Mouse (Mus musculus) cerebellum, postnatal 4 days (tissue): ENCODE data around the gene Tsc22d1.

Experiments
- DNase-seq, 2 experiments: peaks; one replicate each; pipeline ENCODE4 v3.0.0; 2022; ENCODE audit warnings: low spot score in 2 of 2, mixed read lengths in 1 of 2

Gene Tsc22d1

DNA sequence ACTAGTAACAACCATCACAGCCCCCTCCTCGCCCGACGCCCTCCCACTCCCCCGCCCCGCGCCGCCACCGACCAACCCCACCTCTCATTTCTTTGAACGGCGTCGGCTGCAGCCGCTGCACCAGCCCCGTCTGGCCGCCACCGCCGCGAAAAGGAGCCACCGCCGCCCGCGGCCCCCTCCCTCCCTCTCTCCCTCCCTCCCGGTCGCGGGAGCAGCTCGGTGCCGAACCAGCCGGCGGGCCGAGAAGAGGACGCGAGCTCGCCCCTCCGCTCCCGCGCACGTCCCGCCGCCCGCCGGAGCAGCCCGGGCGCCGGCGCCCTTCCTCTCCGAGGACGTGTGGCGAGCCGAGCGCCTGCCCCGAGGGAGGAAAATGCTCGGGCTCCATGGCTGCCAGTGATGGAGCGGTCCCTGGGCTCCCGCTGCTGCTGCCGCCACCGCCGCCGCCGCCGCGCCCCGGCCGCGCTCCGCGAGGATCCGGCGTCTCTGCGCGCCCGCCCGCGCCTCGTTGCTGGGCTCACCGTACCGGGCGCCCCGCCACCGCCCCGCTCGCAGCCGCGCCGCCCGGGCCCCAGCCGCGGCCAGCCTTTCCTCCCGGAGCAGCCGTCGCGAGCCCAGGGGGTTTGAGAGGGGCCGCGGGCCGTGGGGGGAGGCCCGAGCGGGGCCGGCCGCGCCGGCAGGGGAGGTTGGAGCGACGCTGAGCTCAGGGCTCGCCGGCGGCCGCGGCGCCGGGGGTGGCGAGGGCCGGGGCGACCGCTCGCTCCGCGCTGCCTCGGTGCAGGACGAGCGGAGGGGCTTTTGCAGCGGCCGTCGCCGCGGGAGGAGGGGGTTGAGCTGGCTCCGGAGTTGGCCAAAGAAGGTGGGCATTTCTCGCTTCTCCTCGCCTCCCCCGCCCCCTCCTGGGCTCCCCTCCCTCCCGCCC, at the start of gene Tsc22d1:
Gene Tsc22d1, plus strand, starts transcription at position 100 of the 919 bp plus-strand sequence.
- DNase-seq: no peak

DNA sequence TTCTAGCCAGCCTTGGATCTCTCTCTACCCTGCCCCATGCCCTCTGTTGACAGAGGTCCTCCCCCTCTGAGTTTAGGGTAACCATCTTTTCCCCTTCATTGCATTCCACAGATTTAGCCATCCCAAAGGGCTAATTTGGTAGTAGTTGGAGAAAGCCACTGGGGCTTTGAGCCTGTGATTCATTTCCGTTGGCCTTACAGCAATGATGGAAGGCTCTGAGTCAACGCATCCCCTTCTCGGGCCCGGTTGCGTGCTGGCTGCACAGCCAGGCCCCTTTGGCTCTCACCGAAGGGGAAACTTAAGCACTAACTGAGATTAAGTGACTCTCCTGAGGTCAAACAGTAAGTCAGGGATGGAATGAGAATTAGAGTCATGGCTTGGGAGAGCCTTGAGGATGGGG, 41.1 kb upstream of the Tsc22d1 start:
- DNase-seq: no peak

DNA sequence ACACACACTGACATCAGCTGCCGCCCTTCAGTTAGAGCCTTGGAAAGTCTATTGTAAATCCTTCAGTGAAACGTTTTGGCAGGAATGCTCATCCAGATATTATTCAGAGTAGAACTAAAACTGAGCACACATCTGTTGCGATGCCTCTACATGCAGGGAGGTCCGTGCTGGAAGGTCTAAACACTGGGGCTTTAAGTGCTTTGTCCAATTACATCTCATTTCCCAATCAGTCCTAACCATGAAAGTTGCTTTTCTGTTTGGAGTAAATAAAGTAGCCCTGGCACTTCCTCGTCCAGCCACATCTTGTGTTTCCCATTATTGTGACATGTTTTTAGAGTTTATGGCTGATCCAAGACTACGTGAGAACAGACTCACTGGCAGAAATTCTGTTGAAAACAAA, 40.2 kb upstream of the Tsc22d1 start:
- DNase-seq: no peak

DNA sequence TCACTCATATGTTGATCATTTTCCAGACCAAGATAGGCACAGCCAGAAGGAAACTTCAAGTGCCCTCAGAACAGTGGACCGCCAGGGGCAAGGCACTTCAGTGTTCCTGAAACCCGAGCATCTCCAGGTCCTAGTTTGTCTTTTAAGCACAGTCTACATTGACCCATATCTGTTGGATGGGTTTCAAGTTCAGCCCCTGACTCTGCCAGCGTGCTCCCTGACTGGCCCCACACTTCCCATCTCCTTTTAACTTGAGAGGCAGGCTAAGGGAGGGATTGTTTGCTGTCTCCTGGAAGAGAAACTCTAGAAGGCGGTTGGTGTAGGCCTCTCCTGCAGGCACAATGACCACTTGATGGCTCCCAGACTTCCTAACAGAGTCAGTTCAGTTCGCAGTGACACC, 38.2 kb upstream of the Tsc22d1 start:
- DNase-seq: no peak

GRCm38 (mm10) chr14:76379411-76379810, 35.4 kb upstream of the Tsc22d1 start:
- DNase-seq: no peak

GRCm38 (mm10) chr14:76388025-76388424, 26.7 kb upstream of the Tsc22d1 start:
- DNase-seq: no peak

DNA sequence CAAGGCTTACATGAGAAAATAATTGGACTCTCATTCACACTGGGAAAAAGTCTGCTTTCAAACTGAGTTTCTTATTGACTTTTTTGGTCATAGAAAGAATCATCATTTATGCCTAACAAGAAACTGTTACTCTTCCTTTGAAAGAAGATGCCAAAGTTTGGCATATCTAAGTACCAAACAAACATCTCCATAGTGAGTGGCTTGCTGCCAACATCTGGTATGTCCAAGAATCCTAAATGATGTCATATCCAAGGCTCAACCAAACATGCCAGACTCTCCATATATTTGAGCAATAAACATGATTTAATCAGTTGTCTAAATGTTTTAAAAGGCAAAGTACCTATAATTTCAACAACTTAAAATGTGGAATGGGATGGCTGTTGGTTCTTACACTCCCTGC, 16.5 kb upstream of the Tsc22d1 start:
- DNase-seq: peak in 1 of 2 experiments; percentile 22

GRCm38 (mm10) chr14:76402574-76402973, 12.2 kb upstream of the Tsc22d1 start:
- no peak for DNase-seq

DNA sequence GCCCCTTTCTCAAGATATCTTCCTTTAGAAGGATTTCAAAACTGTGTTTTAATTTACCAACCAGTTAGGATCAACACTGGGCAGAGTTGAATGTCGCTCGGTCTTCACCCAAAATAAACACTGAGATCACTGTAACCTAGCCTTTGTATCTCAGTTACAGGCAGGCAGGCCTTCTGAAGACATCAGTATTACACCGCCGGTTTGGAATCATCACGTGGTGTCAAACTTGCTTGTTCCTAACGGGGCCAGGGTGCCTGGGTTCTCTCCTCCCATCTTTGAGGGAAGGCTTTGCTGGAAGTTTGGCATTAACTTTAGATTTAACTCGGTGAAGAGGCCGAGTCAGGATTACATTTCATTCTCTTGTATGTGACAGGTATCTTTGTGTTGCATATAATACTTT, 5.7 kb upstream of the Tsc22d1 start:
- no peak for DNase-seq

GRCm38 (mm10) chr14:76413773-76414121, 1.0 kb upstream of the Tsc22d1 start:
- DNase-seq: no peak

DNA sequence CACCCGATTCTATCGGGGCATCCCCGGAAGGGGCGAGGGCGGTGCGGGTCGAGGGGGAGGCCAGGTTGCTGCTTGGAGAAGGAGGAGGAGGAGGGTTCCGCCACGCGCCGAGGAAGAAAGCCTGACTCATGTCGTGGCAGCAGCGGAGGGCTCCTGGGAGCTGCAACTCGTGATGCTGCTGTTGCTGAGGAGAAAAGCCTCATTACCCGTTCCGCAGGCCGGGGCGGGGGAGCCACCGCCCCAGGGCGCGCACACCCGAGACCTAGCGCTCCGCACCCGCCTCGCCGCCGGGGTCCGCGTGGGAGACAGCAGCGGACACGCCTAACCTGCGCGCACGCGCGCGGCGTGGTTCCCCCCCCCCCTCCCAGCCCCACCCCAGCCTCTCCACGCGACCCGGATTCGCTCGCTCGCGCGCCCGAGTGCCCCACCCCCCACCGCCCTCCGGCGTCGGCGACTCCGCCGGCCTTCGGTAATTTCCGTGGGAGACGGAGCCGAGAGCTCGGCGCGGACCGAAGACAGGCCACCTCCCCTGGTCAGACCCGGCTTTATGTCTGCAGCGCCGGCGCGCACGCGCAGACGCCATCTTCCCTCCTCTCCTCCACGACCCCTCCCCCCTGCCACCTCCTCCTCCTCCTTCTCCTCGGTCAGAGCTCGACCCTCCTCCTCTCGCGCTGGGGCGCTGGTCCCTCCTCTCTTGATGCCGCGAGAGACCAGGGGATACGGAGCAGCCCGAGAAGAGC, 469 bp upstream of the Tsc22d1 start:
- DNase-seq: peak; percentile 97 to 99

- DNase-seq: peak in 1 of 2 experiments; percentile 60
Observed at GRCm38 (mm10) chr14:76415781-76416301, 1.1 kb downstream of the Tsc22d1 start.

DNA sequence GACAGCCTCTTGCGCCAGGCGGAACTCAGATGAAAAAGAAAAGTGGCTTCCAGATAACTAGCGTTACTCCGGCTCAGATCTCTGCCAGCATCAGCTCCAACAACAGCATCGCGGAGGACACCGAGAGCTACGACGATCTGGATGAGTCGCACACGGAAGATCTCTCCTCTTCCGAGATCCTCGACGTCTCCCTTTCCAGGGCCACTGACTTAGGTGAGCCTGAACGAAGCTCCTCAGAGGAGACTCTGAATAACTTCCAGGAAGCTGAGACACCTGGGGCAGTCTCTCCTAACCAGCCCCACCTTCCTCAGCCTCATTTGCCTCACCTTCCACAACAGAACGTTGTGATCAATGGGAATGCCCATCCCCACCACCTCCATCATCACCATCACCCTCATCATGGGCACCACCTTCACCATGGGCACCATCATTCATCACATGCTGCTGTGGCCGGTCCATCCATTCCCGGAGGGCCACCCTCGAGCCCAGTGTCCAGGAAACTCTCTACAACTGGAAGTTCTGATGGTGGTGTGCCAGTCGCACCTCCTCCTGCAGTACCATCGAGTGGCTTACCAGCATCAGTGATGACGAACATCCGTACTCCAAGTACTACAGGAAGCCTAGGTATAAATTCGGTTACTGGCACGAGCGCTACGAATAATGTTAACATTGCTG, 1.7 kb downstream of the Tsc22d1 start:
- no peak for DNase-seq

GRCm38 (mm10) chr14:76417346-76417745, 2.6 kb downstream of the Tsc22d1 start:
- DNase-seq: no peak

DNA sequence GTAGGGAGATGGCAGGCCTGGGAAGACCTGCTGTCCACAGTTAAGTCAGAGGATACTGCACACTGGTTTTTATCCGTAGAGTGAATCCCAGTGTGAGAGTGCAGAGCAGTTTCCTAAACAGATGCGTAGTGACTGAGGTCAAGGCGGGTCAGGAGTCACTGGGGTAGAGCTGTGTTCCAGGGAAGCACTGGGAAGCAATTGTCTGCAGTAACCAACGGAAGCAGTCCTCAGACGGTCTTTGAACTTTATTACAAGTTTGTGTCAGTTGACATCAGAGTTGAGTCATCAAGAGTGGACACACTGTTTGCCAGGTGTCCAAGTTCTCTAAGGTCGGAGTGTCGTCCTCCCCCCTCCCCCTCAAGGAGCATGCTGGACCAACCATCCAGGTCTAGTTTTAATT, 6.0 kb downstream of the Tsc22d1 start:
- no peak for DNase-seq

DNA sequence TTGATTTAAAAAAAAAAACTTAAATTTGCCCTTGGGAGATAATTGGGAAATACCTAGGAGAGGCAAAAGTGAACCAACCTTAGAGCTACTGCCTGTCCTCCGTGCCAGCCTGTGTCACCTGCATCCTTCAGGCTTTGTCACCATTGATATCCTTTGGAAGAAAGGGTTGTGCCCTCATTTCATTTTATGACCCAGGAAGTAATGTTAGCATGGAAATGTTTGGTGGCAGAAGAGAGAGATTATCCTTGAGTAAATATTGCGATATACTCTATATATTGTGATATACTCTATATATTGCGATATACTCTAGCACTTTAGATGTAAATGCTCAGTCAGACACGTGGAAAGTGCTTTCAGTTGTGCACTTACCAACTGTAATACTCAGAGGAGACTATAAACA, 6.4 kb downstream of the Tsc22d1 start:
- DNase-seq: no peak

DNA sequence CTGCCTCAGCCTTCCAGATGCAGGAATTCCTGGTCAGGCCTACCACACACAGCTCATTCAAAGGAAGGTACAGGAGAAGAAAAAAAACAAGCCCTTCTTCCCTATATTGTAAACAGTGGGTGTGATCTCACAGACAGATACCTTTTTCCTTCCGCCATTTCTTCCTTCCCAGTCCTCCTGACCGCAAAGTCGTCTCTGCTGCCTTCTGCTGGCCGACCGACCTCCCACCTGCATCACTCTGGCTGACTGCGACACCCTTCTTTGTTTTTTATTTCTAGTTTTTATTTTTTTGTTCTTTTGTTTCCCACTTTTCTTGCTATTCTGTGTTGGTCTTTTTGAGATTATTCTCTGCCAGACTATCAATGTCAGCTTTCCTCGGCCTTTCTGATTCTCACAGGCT, 10.7 kb downstream of the Tsc22d1 start:
- no peak for DNase-seq

GRCm38 (mm10) chr14:76425986-76426530, 11.3 kb downstream of the Tsc22d1 start:
- no peak for DNase-seq

GRCm38 (mm10) chr14:76428855-76429254, 14.1 kb downstream of the Tsc22d1 start:
- no peak for DNase-seq

- DNase-seq: no peak
Observed at GRCm38 (mm10) chr14:76431918-76432317, 17.2 kb downstream of the Tsc22d1 start.

GRCm38 (mm10) chr14:76432369-76432768, 17.6 kb downstream of the Tsc22d1 start:
- DNase-seq: peak in 1 of 2 experiments; percentile 32

DNA sequence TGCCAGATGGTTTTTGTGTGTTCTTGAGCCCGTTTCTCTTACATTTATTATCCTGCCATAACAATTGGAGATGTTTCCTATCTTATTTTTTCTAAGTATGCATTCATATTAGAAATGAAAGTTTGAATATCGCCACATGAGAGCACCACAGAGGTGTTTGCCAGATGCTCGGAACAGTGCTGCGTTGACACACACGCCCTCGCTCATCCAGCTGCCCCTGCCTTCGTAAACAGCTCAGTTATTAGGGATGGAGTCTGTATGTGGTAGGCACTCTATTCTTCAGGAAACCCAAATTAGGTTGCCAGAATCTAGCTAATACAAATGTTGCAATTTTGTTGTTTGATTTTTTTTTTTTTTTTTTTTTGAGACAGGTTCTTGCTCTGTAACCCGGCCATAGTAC, 18.1 kb downstream of the Tsc22d1 start:
- DNase-seq: no peak
